Mouse (Mus musculus): ENCODE measurements around the gene Nr2c1. TPM values are rescaled to one million over a fixed set of nuclear protein-coding genes. Genes with fewer than 3 reads are reported as not detected.

Nr2c1 gene
- polyA plus RNA-seq, 1 experiment from 2014 or later, result 13.6 TPM

DNA sequence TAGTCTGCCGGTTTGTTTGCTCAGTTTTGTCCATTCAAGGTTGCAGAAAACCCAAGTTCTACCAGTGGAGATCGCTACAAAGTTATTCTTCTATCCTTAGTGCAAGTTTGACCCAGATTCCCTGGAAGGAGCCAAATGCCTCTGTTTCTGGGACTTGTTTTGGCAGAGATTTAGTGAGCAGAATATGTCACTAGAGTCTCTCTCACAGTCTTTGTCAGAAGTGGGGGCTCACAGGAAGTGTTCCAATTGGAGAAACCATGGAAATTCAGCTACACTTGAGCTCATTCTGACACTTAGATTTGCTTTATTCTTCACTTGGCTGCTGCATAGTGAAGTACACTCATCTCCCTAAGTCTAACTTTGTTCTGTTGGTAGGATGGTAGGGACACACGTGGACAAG lies 35.6 kb upstream of the Nr2c1 start:
- Histone ChIP-seq H3K4me3 (ENCODE audit: low read depth, low read length) (no peak overlapping the region), H3K9me3 (replicated peaks; ENCODE audit: control insufficient read depth, low read length) (no peaks in the 10 kb centered on the region), H3K36me3 (replicated peaks; ENCODE audit: control insufficient read depth, insufficient read depth, low read depth, low read length) (no peaks in the 10 kb centered on the region), H3K9ac (replicated peaks; ENCODE audit: low read length) (no peak overlapping the region), H3K4me2 (ENCODE audit: low read depth, low read length) (no peak overlapping the region), H3K4me1 (ENCODE audit: control insufficient read depth, insufficient read depth, low read length) (no peaks in the 10 kb centered on the region; the same call in 1 of the 2 replicates), H3K27ac (replicated peaks; ENCODE audit: low read depth, low read length) (no peak overlapping the region), H3K27me3 (ENCODE audit: control insufficient read depth, insufficient read depth, low read length) (no peaks in the 10 kb centered on the region)
- ATAC-seq (replicated peaks; ENCODE audit: insufficient number of reproducible peaks, low FRiP score, low TSS enrichment, low read depth) (no peak), DNase-seq (ENCODE audit: low spot score) (no peak)
- 85% methylated on average over 3 of the region's 3 CpGs for WGBS

DNA sequence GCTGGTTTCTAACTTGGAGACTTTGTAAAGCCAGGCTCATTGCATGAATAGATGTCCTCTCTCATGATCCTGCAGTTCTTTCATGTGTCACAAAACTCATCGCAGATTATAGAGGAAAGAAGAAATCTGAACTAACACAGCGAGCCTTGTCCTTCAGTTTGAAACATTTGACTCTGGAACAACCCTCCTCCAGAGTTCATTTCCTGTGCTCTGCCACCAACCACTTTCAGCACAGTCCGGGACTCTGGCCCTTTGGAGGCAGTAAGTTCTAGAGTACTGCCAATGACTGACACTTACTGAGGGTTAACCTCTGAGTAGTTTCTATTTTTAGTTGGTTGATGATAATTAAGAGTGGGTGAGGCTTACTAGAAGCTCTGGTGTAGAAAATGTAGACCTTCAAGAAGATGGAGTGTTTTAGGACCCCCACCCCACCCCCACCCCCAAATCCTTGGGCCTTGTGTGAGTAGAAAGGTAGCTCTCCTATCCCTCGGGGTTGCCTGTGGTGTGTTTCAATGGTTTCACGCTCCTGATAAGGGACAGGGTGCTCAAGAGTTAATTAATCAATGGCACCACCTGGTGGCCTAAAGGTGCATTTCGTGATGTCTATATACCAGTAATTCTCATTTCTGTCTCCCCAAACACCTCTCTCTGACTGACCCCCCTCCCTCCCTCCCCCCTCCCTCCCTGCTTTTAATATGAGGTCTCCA lies 31.8 kb upstream of the Nr2c1 start:
- no peaks in the 10 kb centered on the region for H3K27me3 ChIP-seq (ENCODE audit: control insufficient read depth, insufficient read depth, low read length)
- H3K4me3 ChIP-seq (ENCODE audit: low read depth, low read length), result no peak overlapping the region
- no peak overlapping the region for H3K4me2 ChIP-seq (ENCODE audit: low read depth, low read length)
- WGBS, result 37% methylated on average over 6 of the region's 6 CpGs
- no peak overlapping the region for H3K27ac ChIP-seq (replicated peaks; ENCODE audit: low read depth, low read length)
- no peaks in the 10 kb centered on the region for H3K9me3 ChIP-seq (replicated peaks; ENCODE audit: control insufficient read depth, low read length)
- no peaks in the 10 kb centered on the region; the same call in 1 of the 2 replicates for H3K4me1 ChIP-seq (ENCODE audit: control insufficient read depth, insufficient read depth, low read length)
- H3K36me3 ChIP-seq (replicated peaks; ENCODE audit: control insufficient read depth, insufficient read depth, low read depth, low read length), result no peaks in the 10 kb centered on the region
- peak; percentile 89 for DNase-seq (ENCODE audit: low spot score)
- H3K9ac ChIP-seq (replicated peaks; ENCODE audit: low read length), result no peak overlapping the region
- ATAC-seq (replicated peaks; ENCODE audit: insufficient number of reproducible peaks, low FRiP score, low TSS enrichment, low read depth), result peak; percentile 79; the same call in 1 of the 2 replicates

DNA sequence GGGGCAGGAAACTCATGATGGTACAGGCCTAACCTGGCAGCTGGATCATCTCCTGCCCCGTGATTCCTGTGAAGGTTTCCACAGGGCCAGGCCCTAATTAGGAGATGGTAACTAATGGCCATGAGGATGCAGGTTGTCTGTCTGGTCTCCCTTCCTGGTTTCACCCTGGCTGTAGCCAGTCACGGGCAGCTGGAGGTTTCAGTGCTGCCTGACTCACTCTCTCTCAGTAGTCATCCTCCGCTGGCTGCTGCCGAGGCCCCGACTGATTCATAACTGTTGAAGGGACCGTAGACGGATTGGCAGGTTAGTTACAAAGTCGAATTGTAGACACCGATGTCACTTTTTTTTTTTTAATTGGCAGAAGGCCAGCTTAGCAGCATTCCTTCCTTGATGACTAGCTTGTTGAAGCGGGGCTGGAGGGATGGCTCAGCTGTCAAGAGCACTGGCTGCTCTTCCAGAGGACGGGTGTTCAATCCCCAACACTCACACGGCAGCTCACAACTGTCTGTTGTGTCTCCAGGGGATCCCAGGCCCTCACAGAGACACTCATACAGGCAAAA lies 31.0 kb upstream of the Nr2c1 start:
- ATAC-seq (replicated peaks; ENCODE audit: insufficient number of reproducible peaks, low FRiP score, low TSS enrichment, low read depth), result no peak

DNA sequence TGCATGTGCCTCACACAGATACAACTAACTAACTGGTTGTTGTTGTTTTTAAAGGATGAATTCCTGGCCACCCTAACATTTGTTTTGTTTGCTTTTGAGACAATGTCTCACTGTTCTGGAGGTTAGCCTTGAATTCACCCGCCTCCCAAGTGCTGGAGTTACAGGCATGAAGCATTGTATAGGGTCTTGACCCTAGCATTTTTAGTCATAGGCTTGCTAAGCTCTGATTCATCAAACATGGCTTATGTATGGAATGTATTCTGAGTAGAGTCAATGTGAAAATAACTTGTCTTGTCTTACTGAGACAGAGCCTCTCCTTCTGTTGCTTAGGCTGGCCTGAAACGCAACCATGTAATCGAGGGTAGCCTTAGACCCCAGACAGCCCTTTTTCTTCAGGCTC lies 29.9 kb upstream of the Nr2c1 start:
- no peak overlapping the region for H3K27ac ChIP-seq (replicated peaks; ENCODE audit: low read depth, low read length)
- H3K9me3 ChIP-seq (replicated peaks; ENCODE audit: control insufficient read depth, low read length), result no peaks in the 10 kb centered on the region
- ATAC-seq (replicated peaks; ENCODE audit: insufficient number of reproducible peaks, low FRiP score, low TSS enrichment, low read depth) (no peak), DNase-seq (ENCODE audit: low spot score) (no peak)
- H3K4me1 ChIP-seq (ENCODE audit: control insufficient read depth, insufficient read depth, low read length), result no peaks in the 10 kb centered on the region
- H3K27me3 ChIP-seq (ENCODE audit: control insufficient read depth, insufficient read depth, low read length), result no peaks in the 10 kb centered on the region
- no peaks in the 10 kb centered on the region for H3K36me3 ChIP-seq (replicated peaks; ENCODE audit: control insufficient read depth, insufficient read depth, low read depth, low read length)
- WGBS, result 95% methylated on average over 3 of the region's 3 CpGs
- no peak overlapping the region for H3K4me3 ChIP-seq (ENCODE audit: low read depth, low read length)
- H3K4me2 ChIP-seq (ENCODE audit: low read depth, low read length), result no peak overlapping the region
- no peak overlapping the region for H3K9ac ChIP-seq (replicated peaks; ENCODE audit: low read length)

More for the DNA sequence above, 31.0 kb upstream of the Nr2c1 start:
- 85% methylated on average over 12 of the region's 12 CpGs for WGBS
- Histone ChIP-seq H3K4me2 (ENCODE audit: low read depth, low read length) (no peak overlapping the region), H3K4me1 (ENCODE audit: control insufficient read depth, insufficient read depth, low read length) (no peaks in the 10 kb centered on the region), H3K9me3 (replicated peaks; ENCODE audit: control insufficient read depth, low read length) (no peaks in the 10 kb centered on the region), H3K9ac (replicated peaks; ENCODE audit: low read length) (no peak overlapping the region), H3K4me3 (ENCODE audit: low read depth, low read length) (no peak overlapping the region), H3K36me3 (replicated peaks; ENCODE audit: control insufficient read depth, insufficient read depth, low read depth, low read length) (no peaks in the 10 kb centered on the region), H3K27ac (replicated peaks; ENCODE audit: low read depth, low read length) (no peak overlapping the region), H3K27me3 (ENCODE audit: control insufficient read depth, insufficient read depth, low read length) (no peaks in the 10 kb centered on the region)
- no peak for DNase-seq (ENCODE audit: low spot score)

DNA sequence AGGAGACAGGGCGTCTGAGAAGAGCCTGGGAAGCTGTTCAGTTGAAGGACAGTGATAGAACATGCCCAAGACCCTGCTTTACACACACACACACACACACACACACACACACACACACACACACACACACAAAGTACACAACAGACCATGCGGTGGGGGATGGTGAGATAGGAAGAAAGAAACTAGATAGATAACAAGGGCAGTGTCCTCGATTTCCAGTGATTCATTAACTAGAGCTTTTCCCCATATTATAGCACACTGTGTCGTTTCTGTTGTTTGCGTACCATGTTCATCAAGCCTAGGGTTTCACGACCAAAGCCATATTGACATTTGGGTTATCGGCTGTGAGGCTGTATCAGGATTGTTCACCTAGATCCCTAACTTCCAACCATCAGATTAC lies 28.8 kb upstream of the Nr2c1 start:
- Histone ChIP-seq H3K27me3 (ENCODE audit: control insufficient read depth, insufficient read depth, low read length) (no peaks in the 10 kb centered on the region), H3K4me1 (ENCODE audit: control insufficient read depth, insufficient read depth, low read length) (no peaks in the 10 kb centered on the region), H3K9me3 (replicated peaks; ENCODE audit: control insufficient read depth, low read length) (no peaks in the 10 kb centered on the region), H3K27ac (replicated peaks; ENCODE audit: low read depth, low read length) (no peak overlapping the region), H3K4me2 (ENCODE audit: low read depth, low read length) (no peak overlapping the region), H3K4me3 (ENCODE audit: low read depth, low read length) (no peak overlapping the region), H3K36me3 (replicated peaks; ENCODE audit: control insufficient read depth, insufficient read depth, low read depth, low read length) (no peaks in the 10 kb centered on the region), H3K9ac (replicated peaks; ENCODE audit: low read length) (no peak overlapping the region)
- ATAC-seq (replicated peaks; ENCODE audit: insufficient number of reproducible peaks, low FRiP score, low TSS enrichment, low read depth) (no peak), DNase-seq (ENCODE audit: low spot score) (no peak)
- WGBS, result 91% methylated on average over 7 of the region's 7 CpGs

DNA sequence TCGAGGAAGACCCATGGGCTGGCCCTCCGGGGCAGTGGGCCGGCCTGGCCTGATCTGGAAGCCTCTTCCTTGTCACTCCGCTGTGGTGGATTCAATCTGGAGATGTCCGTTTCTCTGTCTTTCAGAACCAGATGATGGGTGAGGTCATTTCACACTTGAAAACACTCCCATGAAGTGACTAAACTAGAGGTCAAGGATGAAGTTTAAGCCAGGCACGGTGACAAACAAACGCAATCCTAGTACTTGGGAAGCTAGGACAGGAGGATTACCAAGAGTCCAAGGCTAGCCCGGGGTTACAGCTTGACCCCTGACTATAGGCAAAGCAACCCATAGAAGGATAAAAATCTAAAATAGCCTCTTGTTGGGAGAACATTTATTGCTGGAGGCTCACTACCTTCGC lies 27.1 kb upstream of the Nr2c1 start:
- ATAC-seq (replicated peaks; ENCODE audit: insufficient number of reproducible peaks, low FRiP score, low TSS enrichment, low read depth), result no peak
- 88% methylated on average over 9 of the region's 9 CpGs for WGBS

DNA sequence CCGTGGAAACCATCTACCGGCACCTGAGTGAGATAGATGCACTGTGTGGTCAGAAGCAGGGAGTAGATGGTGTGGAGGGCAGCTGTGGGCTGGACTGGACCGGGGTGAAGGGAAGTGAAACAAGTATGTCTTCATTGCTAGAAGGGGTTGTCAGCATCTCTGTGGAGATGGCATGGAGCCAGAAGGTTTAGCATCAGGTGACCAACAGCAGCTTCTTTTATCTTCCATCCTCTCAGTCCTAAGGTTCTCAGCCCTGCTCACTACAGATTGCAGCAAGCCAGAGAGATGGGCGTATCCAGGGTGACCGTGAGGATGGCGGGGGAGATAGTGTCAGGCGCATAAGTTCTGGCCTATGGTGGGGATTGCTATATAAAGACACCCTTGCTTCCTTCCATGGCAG lies 25.2 kb upstream of the Nr2c1 start:
- H3K4me3 ChIP-seq (ENCODE audit: low read depth, low read length), result no peak overlapping the region
- H3K4me1 ChIP-seq (ENCODE audit: control insufficient read depth, insufficient read depth, low read length), result no peaks in the 10 kb centered on the region
- DNase-seq (ENCODE audit: low spot score), result no peak
- no peaks in the 10 kb centered on the region for H3K27me3 ChIP-seq (ENCODE audit: control insufficient read depth, insufficient read depth, low read length)
- no peaks in the 10 kb centered on the region for H3K9me3 ChIP-seq (replicated peaks; ENCODE audit: control insufficient read depth, low read length)
- H3K4me2 ChIP-seq (ENCODE audit: low read depth, low read length), result no peak overlapping the region
- ATAC-seq (replicated peaks; ENCODE audit: insufficient number of reproducible peaks, low FRiP score, low TSS enrichment, low read depth), result no peak
- no peaks in the 10 kb centered on the region for H3K36me3 ChIP-seq (replicated peaks; ENCODE audit: control insufficient read depth, insufficient read depth, low read depth, low read length)
- 96% methylated on average over 7 of the region's 7 CpGs for WGBS
- no peak overlapping the region for H3K27ac ChIP-seq (replicated peaks; ENCODE audit: low read depth, low read length)
- H3K9ac ChIP-seq (replicated peaks; ENCODE audit: low read length), result no peak overlapping the region

More for the DNA sequence above, 27.1 kb upstream of the Nr2c1 start:
- Histone ChIP-seq H3K27ac (replicated peaks; ENCODE audit: low read depth, low read length) (no peak overlapping the region), H3K27me3 (ENCODE audit: control insufficient read depth, insufficient read depth, low read length) (no peaks in the 10 kb centered on the region), H3K9me3 (replicated peaks; ENCODE audit: control insufficient read depth, low read length) (no peaks in the 10 kb centered on the region), H3K4me1 (ENCODE audit: control insufficient read depth, insufficient read depth, low read length) (no peaks in the 10 kb centered on the region), H3K36me3 (replicated peaks; ENCODE audit: control insufficient read depth, insufficient read depth, low read depth, low read length) (no peaks in the 10 kb centered on the region), H3K4me3 (ENCODE audit: low read depth, low read length) (no peak overlapping the region), H3K9ac (replicated peaks; ENCODE audit: low read length) (no peak overlapping the region), H3K4me2 (ENCODE audit: low read depth, low read length) (no peak overlapping the region)
- DNase-seq (ENCODE audit: low spot score), result no peak

DNA sequence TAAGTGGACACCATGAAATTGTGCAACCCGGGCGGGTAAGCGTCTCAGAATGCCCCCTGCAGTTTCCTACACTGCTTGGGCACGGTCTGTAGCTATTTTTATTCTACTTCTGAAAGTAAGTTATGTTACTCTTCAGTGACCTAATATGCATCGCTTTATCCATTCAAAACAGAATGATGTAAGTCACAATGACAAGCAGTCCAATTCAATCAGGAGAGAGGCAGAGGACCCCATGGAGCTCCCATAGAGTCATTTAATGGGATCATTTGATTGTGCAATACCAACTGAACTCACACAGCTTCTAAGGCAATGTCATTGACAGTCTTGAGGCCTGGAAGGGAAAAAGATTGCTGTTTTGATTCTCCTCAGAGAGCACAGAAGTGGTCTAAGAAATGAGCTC lies 24.2 kb upstream of the Nr2c1 start:
- Histone ChIP-seq H3K4me1 (ENCODE audit: control insufficient read depth, insufficient read depth, low read length) (no peaks in the 10 kb centered on the region), H3K4me2 (ENCODE audit: low read depth, low read length) (no peak overlapping the region), H3K36me3 (replicated peaks; ENCODE audit: control insufficient read depth, insufficient read depth, low read depth, low read length) (no peaks in the 10 kb centered on the region), H3K9me3 (replicated peaks; ENCODE audit: control insufficient read depth, low read length) (no peaks in the 10 kb centered on the region), H3K9ac (replicated peaks; ENCODE audit: low read length) (no peak overlapping the region), H3K27me3 (ENCODE audit: control insufficient read depth, insufficient read depth, low read length) (no peaks in the 10 kb centered on the region), H3K4me3 (ENCODE audit: low read depth, low read length) (no peak overlapping the region), H3K27ac (replicated peaks; ENCODE audit: low read depth, low read length) (no peak overlapping the region)
- 95% methylated on average over 5 of the region's 5 CpGs for WGBS
- no peak for DNase-seq (ENCODE audit: low spot score)
- ATAC-seq (replicated peaks; ENCODE audit: insufficient number of reproducible peaks, low FRiP score, low TSS enrichment, low read depth), result no peak

All from embryonic facial prominence, embryonic 11.5 days (tissue).